Mouse (Mus musculus) stomach, embryonic 14.5 days (tissue): ENCODE measurements around the gene Krt8. TPM values are rescaled to one million over a fixed set of nuclear protein-coding genes. Genes with fewer than 3 reads are reported as not detected.

Source experiments
- polyA plus RNA-seq: library from polyadenylated mRNA; unstranded; fragments of >200 nt; fragmentation: Nextera tagmentation; extraction: Ambion mirVana; gene quantifications from 2 replicates; pipeline ENCODE4 v1.2.1, GENCODE M21; 2014

The Krt8 gene
- polyA plus RNA-seq, 1 experiment from 2014 or later: 707 TPM

Other genes with a start within 250 kb of the Krt8 start
- not detected in 2 replicates for gene Krt72, start 218.0 kb downstream of the Krt8 start, polyA plus RNA-seq
- gene Krt73, start 202.1 kb downstream of the Krt8 start, polyA plus RNA-seq: not detected in 2 replicates
- gene Krt2, start 186.3 kb downstream of the Krt8 start, polyA plus RNA-seq: not detected in 2 replicates
- 1.4 and 1.9 TPM in 2 replicates for gene Krt1, start 153.7 kb downstream of the Krt8 start, polyA plus RNA-seq
- gene Krt77, start 134.8 kb downstream of the Krt8 start, polyA plus RNA-seq: 0.13 and 0.14 TPM in 2 replicates
- not detected in 2 replicates for gene Krt76, start 111.6 kb downstream of the Krt8 start, polyA plus RNA-seq
- gene Krt4, start 79.7 kb downstream of the Krt8 start, polyA plus RNA-seq: 60.1 and 100 TPM in 2 replicates
- 0.38 and 0.78 TPM in 2 replicates for gene Krt79, start 64.2 kb downstream of the Krt8 start, polyA plus RNA-seq
- gene Krt78, start 50.2 kb downstream of the Krt8 start, polyA plus RNA-seq: 0.36 and 0.66 TPM in 2 replicates
- 407 and 452 TPM in 2 replicates for gene Krt18, start 23.7 kb upstream of the Krt8 start, polyA plus RNA-seq
- 129 and 134 TPM in 2 replicates for gene Eif4b, start 69.3 kb upstream of the Krt8 start, polyA plus RNA-seq
- 42.6 and 48.5 TPM in 2 replicates for gene Tns2, start 95.9 kb upstream of the Krt8 start, polyA plus RNA-seq
- 15.2 and 16.7 TPM in 2 replicates for gene Spryd3, start 131.8 kb upstream of the Krt8 start, polyA plus RNA-seq
- gene Igfbp6, start 139.9 kb upstream of the Krt8 start, polyA plus RNA-seq: 12.4 and 13.1 TPM in 2 replicates
- 2.1 and 2.2 TPM in 2 replicates for gene Soat2, start 146.0 kb upstream of the Krt8 start, polyA plus RNA-seq
- 52.0 and 54.0 TPM in 2 replicates for gene Zfp740, start 198.8 kb upstream of the Krt8 start, polyA plus RNA-seq
- gene Csad, start 200.2 kb upstream of the Krt8 start, polyA plus RNA-seq: 60.5 and 63.9 TPM in 2 replicates
- gene Itgb7, start 227.5 kb upstream of the Krt8 start, polyA plus RNA-seq: 5.8 and 9.9 TPM in 2 replicates